Mouse (Mus musculus): ENCODE data around the gene Necap1.

Gene Necap1

GRCm38 (mm10) chr6:122873871-122874719 is at the start of gene Necap1:
TSS of gene Necap1 (plus strand) at chr6:122874474.
- in situ Hi-C loops (cut with MboI; ENCODE audit: unreplicated experiment in 2 of 2): loop anchor here (5.0 to 10.0 kb wide), 6 partner anchors 52 to 1091 kb away; partner anchors contain the start of genes Apobec1 (in 2 of the 2) and Foxj2 (in 1 of the 2)

GRCm38 (mm10) chr6:122825166-122825565 is 49.1 kb upstream of the Necap1 start:
- in situ Hi-C loops (cut with MboI; ENCODE audit: unreplicated experiment in 2 of 2): no loop called here

GRCm38 (mm10) chr6:122825923-122826742 is 48.1 kb upstream of the Necap1 start:
- in situ Hi-C loops (cut with MboI; ENCODE audit: unreplicated experiment in 2 of 2): no loop called here

- in situ Hi-C loops (cut with MboI; ENCODE audit: unreplicated experiment in 2 of 2): no loop called here
These were observed 46.2 kb upstream of the Necap1 start for GRCm38 (mm10) chr6:122828086-122828485.

GRCm38 (mm10) chr6:122832880-122833279 is 41.4 kb upstream of the Necap1 start:
- in situ Hi-C loops (cut with MboI; ENCODE audit: unreplicated experiment in 2 of 2): no loop called here

- in situ Hi-C loops (cut with MboI; ENCODE audit: unreplicated experiment in 2 of 2): no loop called here
These were observed 39.9 kb upstream of the Necap1 start for GRCm38 (mm10) chr6:122834365-122834764.

GRCm38 (mm10) chr6:122836974-122837373 is 37.3 kb upstream of the Necap1 start:
- in situ Hi-C loops (cut with MboI; ENCODE audit: unreplicated experiment in 2 of 2): no loop called here

- in situ Hi-C loops (cut with MboI; ENCODE audit: unreplicated experiment in 2 of 2): no loop called here
These were observed 36.7 kb upstream of the Necap1 start for GRCm38 (mm10) chr6:122837539-122837938.

- in situ Hi-C loops (cut with MboI; ENCODE audit: unreplicated experiment in 2 of 2): no loop called here
These were observed 30.5 kb upstream of the Necap1 start for GRCm38 (mm10) chr6:122843759-122844158.

GRCm38 (mm10) chr6:122852696-122853095 is 21.6 kb upstream of the Necap1 start:
- in situ Hi-C loops (cut with MboI; ENCODE audit: unreplicated experiment in 2 of 2): no loop called here

GRCm38 (mm10) chr6:122854552-122854951 is 19.7 kb upstream of the Necap1 start:
- in situ Hi-C loops (cut with MboI; ENCODE audit: unreplicated experiment in 2 of 2): no loop called here

GRCm38 (mm10) chr6:122855955-122856354 is 18.3 kb upstream of the Necap1 start, which contains the start of gene C3ar1:
TSS of gene C3ar1 (minus strand) at chr6:122856161.
- in situ Hi-C loops (cut with MboI; ENCODE audit: unreplicated experiment in 2 of 2): no loop called here

GRCm38 (mm10) chr6:122862434-122862833 is 11.8 kb upstream of the Necap1 start:
- in situ Hi-C loops (cut with MboI; ENCODE audit: unreplicated experiment in 2 of 2): no loop called here

GRCm38 (mm10) chr6:122862871-122863270 is 11.4 kb upstream of the Necap1 start:
- in situ Hi-C loops (cut with MboI; ENCODE audit: unreplicated experiment in 2 of 2): no loop called here

GRCm38 (mm10) chr6:122867914-122868313 is 6.4 kb upstream of the Necap1 start:
- in situ Hi-C loops (cut with MboI; ENCODE audit: unreplicated experiment in 2 of 2): no loop called here

- in situ Hi-C loops (cut with MboI; ENCODE audit: unreplicated experiment in 2 of 2): loop anchor here (5.0 to 10.0 kb wide), 6 partner anchors 48 to 1095 kb away; partner anchors contain the start of genes Apobec1 (in 2 of the 2) and Foxj2 (in 1 of the 2)
These were observed 4.4 kb upstream of the Necap1 start for GRCm38 (mm10) chr6:122869846-122870245.

- in situ Hi-C loops (cut with MboI; ENCODE audit: unreplicated experiment in 2 of 2): loop anchor here (5.0 to 10.0 kb wide), 6 partner anchors 50 to 1092 kb away; partner anchors contain the start of genes Apobec1 (in 2 of the 2) and Foxj2 (in 1 of the 2)
These were observed 1.5 kb upstream of the Necap1 start for GRCm38 (mm10) chr6:122872800-122873199.

GRCm38 (mm10) chr6:122874720-122875389 is 581 bp downstream of the Necap1 start:
- in situ Hi-C loops (cut with MboI; ENCODE audit: unreplicated experiment in 2 of 2): loop anchor here (5.0 to 10.0 kb wide), 8 partner anchors 53 to 1502 kb away; partner anchors contain the start of genes Apobec1 (in 2 of the 2) and Foxj2 (in 1 of the 2)

GRCm38 (mm10) chr6:122879141-122879735 is 5.0 kb downstream of the Necap1 start:
- in situ Hi-C loops (cut with MboI; ENCODE audit: unreplicated experiment in 2 of 2): loop anchor here (5.0 to 10.0 kb wide), 4 partner anchors 274 to 1498 kb away; partner anchors contain the start of gene Apobec1 (in 1 of the 2)
